Mouse (Mus musculus) CH12.LX (cell line): ENCODE data around the gene Tep1.
"Not testable (repeated sequence)": the region's sequence is repeated elsewhere in the genome, so short reads cannot be mapped to it uniquely, and the experiment has no call there.

ENCODE experiments used
- BHLHE40 ChIP-seq: IDR thresholded peaks from 2 replicates; pipeline ENCODE4 v1.6.1; 2011; ENCODE audit warnings: mild to moderate bottlenecking, low read depth, low read length, improper control_type of control experiment
- NELFE ChIP-seq: IDR thresholded peaks from 2 replicates; pipeline ENCODE4 v1.6.1; 2011; ENCODE audit warnings: low read depth, low read length, improper control_type of control experiment

DNA sequence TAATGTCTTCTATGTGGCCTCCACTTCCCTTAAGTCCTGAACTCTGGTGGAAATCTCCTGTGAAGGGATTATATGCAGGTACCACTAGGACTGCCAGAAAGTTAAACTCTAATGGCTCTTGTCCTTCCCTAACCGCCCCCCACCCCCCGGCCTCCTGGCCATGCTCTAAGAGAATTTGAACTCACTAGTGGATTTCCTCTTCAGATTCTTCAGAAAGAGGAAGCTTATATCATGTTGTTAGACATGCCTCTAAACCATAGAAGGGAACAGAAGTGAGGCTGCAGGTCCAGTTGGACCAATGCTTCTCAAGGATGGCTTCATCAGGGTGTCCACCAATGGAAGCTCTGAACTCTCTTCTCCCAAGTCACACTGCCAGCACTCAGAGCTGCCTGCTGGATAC lies 27.6 kb upstream of the Tep1 start:
- TF ChIP-seq NELFE, BHLHE40: not testable (repeated sequence)
